Mouse (Mus musculus) heart, embryonic 13.5 days (tissue): ENCODE results near the gene Tgfbr3. TPM values are rescaled to one million over a fixed set of nuclear protein-coding genes. Genes with fewer than 3 reads are reported as not detected.
A peak's percentile ranks its signal among the peaks of the same experiment; 100 is the strongest.

Experiments used
- ATAC-seq: fragments of 200-750 bp; cut with Nextera tagmentation; 2 replicates; pipeline ENCODE4 v1.8.0; 2017; ENCODE audit warnings: moderate TSS enrichment; ENCODE audit not compliant: insufficient number of reproducible peaks, low FRiP score, low TSS enrichment; ENCODE audit errors: extremely low read depth
- H3K27ac ChIP-seq: fragments of 300-500 bp; sonication (generic); replicated peaks from 2 replicates; pipeline ENCODE4 v1.5.1; 2015; ENCODE audit warnings: moderate library complexity, mild to moderate bottlenecking, inconsistent platforms
- H3K27me3 ChIP-seq: fragments of 300-500 bp; sonication (generic); replicated peaks from 2 replicates; pipeline ENCODE4 v1.6.1; 2015; ENCODE audit warnings: mild to moderate bottlenecking, inconsistent platforms
- H3K36me3 ChIP-seq: fragments of 300-500 bp; sonication (generic); 2 replicates; pipeline ENCODE4 v1.6.1; 2015; ENCODE audit warnings: mild to moderate bottlenecking, inconsistent platforms
- H3K4me1 ChIP-seq: fragments of 300-500 bp; sonication (generic); 2 replicates; pipeline ENCODE4 v1.6.1; 2015; ENCODE audit warnings: inconsistent platforms
- H3K4me2 ChIP-seq: fragments of 300-500 bp; sonication (generic); 2 replicates; pipeline ENCODE4 v1.6.1; 2015; ENCODE audit warnings: inconsistent platforms, mild to moderate bottlenecking, moderate library complexity
- H3K4me3 ChIP-seq: fragments of 300-500 bp; sonication (generic); 2 replicates; pipeline ENCODE4 v1.5.1; 2015; ENCODE audit warnings: moderate library complexity, mild to moderate bottlenecking, inconsistent platforms
- H3K9ac ChIP-seq: fragments of 300-500 bp; sonication (generic); 2 replicates; pipeline ENCODE4 v1.6.1; 2015; ENCODE audit warnings: inconsistent platforms, mild to moderate bottlenecking, moderate library complexity
- H3K9me3 ChIP-seq: fragments of 300-500 bp; sonication (generic); 2 replicates; pipeline ENCODE4 v1.6.1; 2016; ENCODE audit warnings: inconsistent platforms
- WGBS: fragments of 180-500 bp; shearing (Covaris S2); methylation state at CpG from one replicate; pipeline ENCODE4 v1.1.7; 2015; ENCODE audit warnings: mixed read lengths; 5-methylcytosine and 5-hydroxymethylcytosine counted together
- polyA plus RNA-seq: library from polyadenylated mRNA; unstranded; fragments of >200 nt; fragmentation: Nextera tagmentation; extraction: Ambion mirVana; gene quantifications from 2 replicates; pipeline ENCODE4 v1.2.1, GENCODE M21; 2015

Tgfbr3 gene
- polyA plus RNA-seq, 1 experiment from 2014 or later: 19.1 TPM

DNA sequence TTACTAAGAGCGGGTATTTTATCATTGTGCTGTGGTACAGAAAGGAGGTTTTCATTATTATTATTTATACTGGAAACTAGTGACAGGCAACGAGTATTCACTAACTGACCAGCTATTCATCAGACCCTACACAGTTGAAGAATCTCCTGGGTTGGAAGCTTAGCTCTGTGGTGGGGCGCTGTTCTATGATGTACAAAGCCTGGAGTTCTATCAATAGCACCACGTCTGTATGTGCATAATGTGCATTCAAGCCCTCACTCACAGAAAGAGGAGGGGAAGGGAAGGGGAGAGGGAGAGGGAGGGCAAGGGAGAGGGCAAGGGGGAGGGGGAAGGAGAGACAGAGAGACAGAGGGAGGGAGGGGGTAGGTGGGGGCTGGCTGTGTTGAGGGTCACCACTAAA is 215.1 kb downstream of the Tgfbr3 start:
- Histone ChIP-seq H3K36me3 (no peaks in the 10 kb centered on the region), H3K27ac (peak overlapping the region; percentile 40; the same call in 1 of the 2 replicates)
- no peak for ATAC-seq

DNA sequence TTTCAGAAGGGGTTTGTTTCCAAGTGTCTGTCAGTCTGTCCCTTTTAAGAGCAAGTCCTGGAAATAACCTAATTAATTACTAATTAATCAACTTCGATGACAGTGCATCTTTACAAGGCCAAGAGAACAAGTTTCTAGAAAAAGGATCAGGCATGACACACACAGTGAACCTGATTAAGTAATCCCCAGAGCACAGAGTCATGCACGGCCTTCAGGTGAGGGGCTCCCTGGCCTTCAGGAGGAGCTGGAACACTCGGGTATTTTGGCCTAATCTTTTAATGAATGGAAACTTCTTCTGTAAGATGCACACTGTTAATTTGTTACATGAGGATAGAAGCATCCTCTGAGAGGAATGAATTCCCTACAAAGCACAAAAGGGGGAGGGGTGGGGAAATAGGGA is 215.9 kb downstream of the Tgfbr3 start:
- Histone ChIP-seq H3K4me1 (peaks cover 34% of the 10 kb centered on the region), H3K4me3 (no peak overlapping the region), H3K27ac (no peak overlapping the region), H3K9ac (no peak overlapping the region), H3K27me3 (peaks cover 4% of the 10 kb centered on the region), H3K4me2 (no peak overlapping the region), H3K36me3 (no peaks in the 10 kb centered on the region), H3K9me3 (no peaks in the 10 kb centered on the region)
- 55% methylated on average over 3 of the region's 3 CpGs for WGBS
- no peak for ATAC-seq

More for the DNA sequence above, 215.1 kb downstream of the Tgfbr3 start:
- peaks cover 41% of the 10 kb centered on the region for H3K4me1 ChIP-seq
- peaks cover under 1% of the 10 kb centered on the region; the same call in 1 of the 2 replicates for H3K27me3 ChIP-seq
- H3K9me3 ChIP-seq: no peaks in the 10 kb centered on the region
- H3K9ac ChIP-seq: no peak overlapping the region
- no peak overlapping the region for H3K4me2 ChIP-seq
- 51% methylated on average over 4 of the region's 4 CpGs for WGBS
- H3K4me3 ChIP-seq: no peak overlapping the region

DNA sequence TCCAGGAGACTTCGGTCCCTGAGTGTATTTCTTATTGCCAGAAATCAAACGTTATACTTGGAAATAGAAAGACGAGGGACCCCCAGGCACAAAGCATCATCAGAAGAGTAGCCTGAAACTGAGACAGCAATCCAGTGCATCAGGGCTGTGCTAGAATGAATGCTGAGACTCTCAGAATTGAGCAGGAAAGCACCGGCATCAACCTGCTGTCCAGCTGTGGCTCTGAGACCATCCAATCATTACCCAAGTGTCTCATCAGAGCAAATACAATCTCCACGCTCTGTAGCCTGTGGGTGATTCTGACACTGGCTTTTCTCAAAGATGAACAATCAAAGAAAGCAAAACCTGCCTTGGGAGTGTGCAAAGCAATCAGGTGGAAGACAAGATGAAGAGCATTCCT is 221.3 kb downstream of the Tgfbr3 start:
- H3K36me3 ChIP-seq: no peaks in the 10 kb centered on the region
- no peak for ATAC-seq
- H3K4me3 ChIP-seq: no peak overlapping the region
- WGBS: 78% methylated on average over 5 of the region's 5 CpGs
- no peak overlapping the region for H3K4me2 ChIP-seq
- H3K27me3 ChIP-seq: peaks cover 7% of the 10 kb centered on the region
- H3K4me1 ChIP-seq: peaks cover 18% of the 10 kb centered on the region
- no peak overlapping the region for H3K9ac ChIP-seq
- H3K27ac ChIP-seq: no peak overlapping the region
- no peaks in the 10 kb centered on the region for H3K9me3 ChIP-seq

DNA sequence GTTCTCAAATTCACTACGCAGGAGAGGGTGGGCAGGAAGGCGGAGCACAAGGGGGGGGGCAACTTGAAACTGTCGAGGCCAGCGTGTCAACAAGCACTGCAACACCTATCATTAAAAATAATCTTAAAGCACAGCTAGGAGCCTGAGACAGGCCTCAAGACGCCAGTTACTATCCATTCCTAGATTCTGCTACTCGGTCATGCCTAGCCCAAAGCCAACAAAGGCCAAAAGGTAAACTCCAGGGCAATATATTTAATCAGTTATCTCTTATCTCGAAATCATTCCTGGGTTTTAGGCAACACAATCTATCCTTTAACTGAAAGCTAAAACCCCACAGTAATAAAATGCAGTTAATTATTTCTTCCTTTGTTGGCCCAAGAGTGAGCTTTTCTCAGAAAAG is 221.9 kb downstream of the Tgfbr3 start:
- Histone ChIP-seq H3K4me2 (no peak overlapping the region), H3K27ac (no peak overlapping the region), H3K36me3 (no peaks in the 10 kb centered on the region), H3K9ac (no peak overlapping the region), H3K4me3 (no peak overlapping the region), H3K27me3 (peaks cover 7% of the 10 kb centered on the region), H3K4me1 (peaks cover 24% of the 10 kb centered on the region), H3K9me3 (no peaks in the 10 kb centered on the region)
- WGBS: 66% methylated on average over 7 of the region's 7 CpGs
- ATAC-seq: no peak

DNA sequence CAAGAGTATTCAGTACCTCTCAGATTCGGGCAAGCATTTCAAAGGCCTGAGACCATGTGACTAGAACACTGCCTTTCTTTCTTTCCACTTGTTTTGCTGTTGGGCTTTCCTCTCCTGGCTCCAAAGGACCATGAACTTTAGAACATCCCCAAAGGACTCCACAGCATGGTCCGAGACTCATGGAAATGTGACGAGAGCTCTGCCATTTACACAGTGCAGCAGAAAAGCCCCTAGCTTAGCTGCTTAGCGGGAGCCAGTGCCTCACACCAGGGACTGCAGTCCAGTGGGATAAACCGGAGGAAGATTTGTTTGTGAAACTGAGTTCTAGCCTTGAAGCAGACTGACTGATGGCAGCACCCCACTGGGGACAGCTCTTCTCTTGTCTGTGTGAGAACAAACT is 224.5 kb downstream of the Tgfbr3 start:
- H3K9ac ChIP-seq: no peak overlapping the region
- no peak overlapping the region for H3K4me2 ChIP-seq
- ATAC-seq: no peak
- H3K9me3 ChIP-seq: no peaks in the 10 kb centered on the region
- no peaks in the 10 kb centered on the region for H3K36me3 ChIP-seq
- H3K27ac ChIP-seq: no peak overlapping the region
- H3K4me3 ChIP-seq: no peak overlapping the region
- WGBS: 72% methylated on average over 5 of the region's 5 CpGs
- H3K27me3 ChIP-seq: peaks cover 7% of the 10 kb centered on the region
- peaks cover 25% of the 10 kb centered on the region for H3K4me1 ChIP-seq

DNA sequence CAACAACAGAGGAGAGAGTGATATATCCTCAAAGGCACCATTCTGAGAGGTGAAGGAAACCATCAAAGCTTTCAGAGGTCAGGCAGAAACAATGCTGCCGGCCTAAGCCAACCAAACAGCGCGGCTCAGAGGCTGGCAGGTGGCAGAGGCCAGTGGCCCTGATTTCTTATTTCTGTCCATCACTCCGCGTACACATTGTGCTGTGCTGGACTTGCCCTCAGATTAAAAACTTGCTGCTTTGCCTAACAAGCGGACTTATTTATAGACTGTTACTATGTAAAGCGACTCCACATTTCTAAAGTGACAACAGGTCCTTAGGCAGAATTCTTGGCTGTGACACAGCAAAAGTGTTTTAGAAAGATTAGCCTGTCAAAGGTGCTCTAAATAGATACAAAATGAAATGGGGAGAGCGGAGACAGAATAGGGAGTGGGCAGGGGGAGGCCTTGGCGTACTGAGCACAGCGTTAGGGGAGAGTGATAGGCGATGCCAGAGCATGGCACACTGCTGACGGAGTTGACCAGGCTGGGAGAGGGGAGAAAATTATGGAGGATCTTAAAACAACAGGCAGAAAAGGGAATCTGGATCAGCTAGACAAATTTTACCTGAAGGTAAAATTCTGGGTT is 227.1 kb downstream of the Tgfbr3 start:
- H3K27ac ChIP-seq: peak overlapping the region; percentile 97
- peaks cover 9% of the 10 kb centered on the region for H3K27me3 ChIP-seq

DNA sequence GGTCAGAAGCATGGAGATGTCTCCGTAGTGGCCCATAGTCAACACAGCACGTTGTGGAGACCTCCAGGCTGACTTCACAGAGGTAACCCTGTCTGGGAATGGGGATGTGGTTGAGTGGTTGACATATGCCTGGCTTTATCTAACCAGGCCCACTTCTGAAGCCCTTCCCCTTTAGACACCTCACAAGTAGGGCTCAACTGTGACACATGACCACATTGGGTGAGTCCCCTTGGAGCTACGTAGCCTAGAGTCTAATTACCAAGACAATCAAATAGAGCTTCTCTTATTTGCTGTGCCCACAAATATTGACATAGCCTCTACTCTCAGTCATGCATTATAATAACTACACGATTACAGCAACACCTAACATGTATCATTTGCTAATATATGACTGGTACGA is 229.9 kb downstream of the Tgfbr3 start:
- peaks cover 7% of the 10 kb centered on the region for H3K27me3 ChIP-seq
- H3K9me3 ChIP-seq: no peaks in the 10 kb centered on the region
- H3K27ac ChIP-seq: no peak overlapping the region
- ATAC-seq: no peak
- no peaks in the 10 kb centered on the region for H3K36me3 ChIP-seq
- H3K4me1 ChIP-seq: peaks cover 60% of the 10 kb centered on the region
- WGBS: 67% methylated on average over 5 of the region's 5 CpGs
- H3K9ac ChIP-seq: no peak overlapping the region
- H3K4me2 ChIP-seq: no peak overlapping the region
- H3K4me3 ChIP-seq: no peak overlapping the region

More for the DNA sequence above, 227.1 kb downstream of the Tgfbr3 start:
- ATAC-seq: peak; percentile 64; the same call in 1 of the 2 replicates
- 40% methylated on average over 12 of the region's 12 CpGs for WGBS
- Histone ChIP-seq H3K4me1 (peaks cover 44% of the 10 kb centered on the region), H3K4me3 (no peak overlapping the region), H3K9ac (no peak overlapping the region), H3K9me3 (no peaks in the 10 kb centered on the region), H3K4me2 (peak overlapping the region; percentile 2), H3K36me3 (no peaks in the 10 kb centered on the region)

DNA sequence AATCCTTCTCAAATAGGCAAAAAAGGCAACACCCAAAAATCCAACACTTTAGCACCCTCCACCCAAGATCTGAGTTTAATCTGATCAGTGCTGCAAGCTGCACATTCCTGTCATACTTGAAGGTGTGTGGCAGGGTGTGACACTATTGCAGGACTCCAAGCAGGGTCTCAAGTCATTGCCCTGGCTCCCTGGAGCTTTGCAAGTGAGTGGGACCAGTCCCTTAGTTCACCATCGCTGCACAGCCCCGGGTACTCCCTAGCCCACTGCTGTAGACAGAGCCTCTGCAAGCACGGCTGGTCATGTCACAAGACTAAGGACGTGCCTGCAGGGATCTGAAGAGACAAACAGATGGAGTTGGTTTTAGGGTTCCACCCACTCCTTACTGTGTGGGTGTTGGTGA is 230.8 kb downstream of the Tgfbr3 start:
- Histone ChIP-seq H3K4me2 (no peak overlapping the region), H3K27ac (no peak overlapping the region), H3K9me3 (no peaks in the 10 kb centered on the region), H3K9ac (no peak overlapping the region), H3K4me3 (no peak overlapping the region), H3K36me3 (no peaks in the 10 kb centered on the region), H3K4me1 (peaks cover 66% of the 10 kb centered on the region), H3K27me3 (peaks cover 7% of the 10 kb centered on the region)
- 58% methylated on average over 4 of the region's 4 CpGs for WGBS
- no peak for ATAC-seq

Other genes starting within 250 kb of the Tgfbr3 start
- 0.59 and 0.64 TPM in 2 replicates for gene Brdt, start 41.5 kb upstream of the Tgfbr3 start, polyA plus RNA-seq
- gene Ephx4, start 113.1 kb upstream of the Tgfbr3 start, polyA plus RNA-seq: 0.41 and 0.68 TPM in 2 replicates
- not detected in 2 replicates for gene Lpcat2b, start 141.9 kb upstream of the Tgfbr3 start, polyA plus RNA-seq
- gene Btbd8, start 148.4 kb upstream of the Tgfbr3 start, polyA plus RNA-seq: 2.8 and 3.7 TPM in 2 replicates
- gene Gm42669, start 218.0 kb upstream of the Tgfbr3 start, polyA plus RNA-seq: 0.08 and 0.29 TPM in 2 replicates
- gene 1700028K03Rik, start 245.1 kb upstream of the Tgfbr3 start, polyA plus RNA-seq: 0.08 and 0.20 TPM in 2 replicates